Mouse (Mus musculus) heart, embryonic 16.5 days (tissue): Measurements from ENCODE around the gene Ywhae. TPM values are rescaled to one million over a fixed set of nuclear protein-coding genes. Genes with fewer than 3 reads are reported as not detected.

Source experiments
- polyA plus RNA-seq: library from polyadenylated mRNA; unstranded; fragments of >200 nt; fragmentation: Nextera tagmentation; extraction: Ambion mirVana; gene quantifications from 2 replicates; pipeline ENCODE4 v1.2.1, GENCODE M21; 2015

The Ywhae gene
- polyA plus RNA-seq, 1 experiment from 2014 or later = 689 TPM

Other genes starting within 250 kb of the Ywhae start
- gene Prpf8, start 246.1 kb upstream of the Ywhae start, polyA plus RNA-seq = 31.4 and 34.1 TPM in 2 replicates
- 11.0 and 13.3 TPM in 2 replicates for gene Rilp, start 222.8 kb upstream of the Ywhae start, polyA plus RNA-seq
- gene Scarf1, start 219.3 kb upstream of the Ywhae start, polyA plus RNA-seq = 11.0 and 14.0 TPM in 2 replicates
- gene Slc43a2, start 201.2 kb upstream of the Ywhae start, polyA plus RNA-seq = 3.0 and 4.3 TPM in 2 replicates
- 68.0 and 78.0 TPM in 2 replicates for gene Pitpna, start 144.8 kb upstream of the Ywhae start, polyA plus RNA-seq
- 29.1 and 31.1 TPM in 2 replicates for gene Inpp5k, start 101.9 kb upstream of the Ywhae start, polyA plus RNA-seq
- 72.4 and 83.8 TPM in 2 replicates for gene Myo1c, start 82.4 kb upstream of the Ywhae start, polyA plus RNA-seq
- 99.6 and 101 TPM in 2 replicates for gene Crk, start 53.6 kb upstream of the Ywhae start, polyA plus RNA-seq
- 0.16 and 0.18 TPM in 2 replicates for gene Doc2b, start 63.2 kb downstream of the Ywhae start, polyA plus RNA-seq
- 6.6 TPM in 2 replicates for gene Rph3al, start 205.6 kb downstream of the Ywhae start, polyA plus RNA-seq